Mouse (Mus musculus) lung, postnatal 0 days (tissue): ENCODE measurements at regions not wholly inside any gene's neighbourhood (a gene's known extent, or its start where the extent isn't known, plus 50 kb on each side); places are given as distances from the start of the nearest gene placed in this dataset.

Experiments used
- ATAC-seq: fragments of 200-750 bp; cut with Nextera tagmentation; 2 replicates; pipeline ENCODE4 v1.8.0; 2017; ENCODE audit warnings: moderate library complexity
- DNase-seq: peaks from one replicate; pipeline ENCODE4 v3.0.0-alpha.2; 2016; ENCODE audit warnings: low spot score
- H3K27ac ChIP-seq: fragments of 300-500 bp; sonication (generic); 2 replicates; pipeline ENCODE4 v1.5.1; 2014; ENCODE audit warnings: antibody characterized with exemption, mild to moderate bottlenecking, low read length, mixed read lengths
- H3K27me3 ChIP-seq: fragments of 300-500 bp; sonication (generic); replicated peaks from 2 replicates; pipeline ENCODE4 v1.6.1; 2014; ENCODE audit warnings: low read length, mixed read lengths; ENCODE audit not compliant: insufficient read depth
- H3K36me3 ChIP-seq: fragments of 300-500 bp; sonication (generic); 2 replicates; pipeline ENCODE4 v1.6.1; 2014; ENCODE audit warnings: low read length, mixed read lengths; ENCODE audit not compliant: insufficient read depth
- H3K4me1 ChIP-seq: fragments of 300-500 bp; sonication (generic); 2 replicates; pipeline ENCODE4 v1.6.1; 2014; ENCODE audit warnings: antibody characterized with exemption, low read depth, low read length, mixed read lengths; ENCODE audit not compliant: insufficient read depth
- H3K4me2 ChIP-seq: fragments of 300-500 bp; sonication (generic); replicated peaks from 2 replicates; pipeline ENCODE4 v1.6.1; 2014; ENCODE audit warnings: low read depth, mild to moderate bottlenecking, low read length, moderate library complexity, mixed read lengths
- H3K4me3 ChIP-seq: fragments of 300-500 bp; sonication (generic); 2 replicates; pipeline ENCODE4 v1.5.1; 2014; ENCODE audit warnings: low read depth, low read length
- H3K9ac ChIP-seq: fragments of 300-500 bp; sonication (generic); replicated peaks from 2 replicates; pipeline ENCODE4 v1.6.1; 2014; ENCODE audit warnings: low read depth, mild to moderate bottlenecking
- H3K9me3 ChIP-seq: fragments of 300-500 bp; sonication (generic); 2 replicates; pipeline ENCODE4 v1.6.1; 2016; ENCODE audit warnings: low read length, mixed read lengths
- CTCF ChIP-seq: IDR thresholded peaks from 2 replicates; pipeline ENCODE4 v1.5.1; 2016; ENCODE audit warnings: antibody characterized with exemption, mild to moderate bottlenecking
- EP300 ChIP-seq: IDR thresholded peaks from 2 replicates; pipeline ENCODE4 v1.6.1; 2016; ENCODE audit warnings: antibody characterized with exemption, mild to moderate bottlenecking, control low read depth
- WGBS: fragments of 180-500 bp; shearing (Covaris S2); extraction: QIAGEN DNeasy Blood & Tissue Kit; methylation state at CpG from one replicate; pipeline ENCODE4 v1.1.7; 2014; 5-methylcytosine and 5-hydroxymethylcytosine counted together

DNA sequence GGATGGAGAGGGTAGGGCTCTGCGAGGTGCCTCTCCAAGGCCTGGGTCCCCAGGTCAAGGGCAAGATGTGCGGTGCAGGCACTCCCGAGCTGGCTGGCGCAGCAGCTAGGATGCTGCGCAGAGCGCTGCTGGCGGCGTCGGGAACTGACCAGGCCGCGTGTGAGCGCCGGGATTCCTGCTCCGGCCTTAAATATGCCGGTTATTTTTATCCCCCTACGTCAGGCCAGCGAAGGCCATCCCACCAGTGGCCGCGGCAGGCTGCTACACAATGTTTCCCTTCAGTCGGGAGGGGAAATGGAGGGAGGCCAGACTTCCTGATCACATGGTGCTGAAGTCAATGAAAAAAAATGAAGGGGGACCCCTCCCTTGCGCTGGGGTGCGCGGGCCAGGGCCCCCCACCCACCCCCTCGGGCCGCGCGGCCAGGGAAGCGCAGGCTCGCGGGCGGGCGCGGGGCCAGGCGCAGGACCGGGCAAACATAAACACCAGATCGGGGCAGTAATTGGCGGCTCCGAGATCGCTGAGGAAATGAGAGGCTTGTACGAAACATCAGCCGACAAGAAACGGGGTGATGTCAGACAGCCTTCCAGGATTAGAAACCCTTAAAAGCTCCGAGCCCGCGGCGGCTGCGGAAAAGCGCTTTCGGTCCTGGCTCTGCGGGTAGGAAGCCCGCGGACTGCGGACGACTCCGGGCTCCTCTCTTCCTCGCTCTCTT is 118.9 kb upstream of the Klf4 start:
- peak overlapping the region; percentile 51 for H3K9ac ChIP-seq
- peak; percentile 94 for TF ChIP-seq EP300
- TF ChIP-seq CTCF, result peak; percentile 64
- peak; percentile 96 for ATAC-seq
- WGBS, result 2% methylated on average over 55 of the region's 56 CpGs
- peak overlapping the region; percentile 50 for H3K4me3 ChIP-seq
- DNase-seq, result peak; percentile 97
- H3K4me1 ChIP-seq, result peaks cover 3% of the 10 kb centered on the region; the same call in 1 of the 2 replicates
- no peaks in the 10 kb centered on the region for H3K36me3 ChIP-seq
- peak overlapping the region; percentile 79 for H3K4me2 ChIP-seq
- H3K27me3 ChIP-seq, result no peaks in the 10 kb centered on the region; the same call in 1 of the 2 replicates
- H3K9me3 ChIP-seq, result no peaks in the 10 kb centered on the region
- H3K27ac ChIP-seq, result peak overlapping the region; percentile 85

DNA sequence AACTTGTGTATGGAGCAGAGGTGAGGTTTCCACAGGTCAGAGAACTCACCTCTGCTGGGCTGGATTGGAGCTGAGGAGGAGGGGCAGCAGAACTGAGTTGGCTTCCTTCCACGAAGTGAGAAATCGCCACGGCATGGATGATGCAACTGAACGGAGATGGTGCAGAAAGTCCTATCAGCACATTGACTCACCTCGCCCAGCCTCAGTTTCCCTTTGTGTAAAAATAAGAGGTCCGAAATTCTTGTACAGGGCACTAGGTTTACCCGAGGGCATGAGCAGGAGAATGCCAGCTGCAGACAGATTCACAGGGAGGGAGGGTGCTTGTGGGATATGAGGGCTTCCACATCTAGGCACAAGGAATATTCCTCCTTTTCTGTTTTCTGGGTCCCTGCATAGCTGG is 117.9 kb upstream of the Klf4 start:
- peak overlapping the region; percentile 85 for H3K27ac ChIP-seq

DNA sequence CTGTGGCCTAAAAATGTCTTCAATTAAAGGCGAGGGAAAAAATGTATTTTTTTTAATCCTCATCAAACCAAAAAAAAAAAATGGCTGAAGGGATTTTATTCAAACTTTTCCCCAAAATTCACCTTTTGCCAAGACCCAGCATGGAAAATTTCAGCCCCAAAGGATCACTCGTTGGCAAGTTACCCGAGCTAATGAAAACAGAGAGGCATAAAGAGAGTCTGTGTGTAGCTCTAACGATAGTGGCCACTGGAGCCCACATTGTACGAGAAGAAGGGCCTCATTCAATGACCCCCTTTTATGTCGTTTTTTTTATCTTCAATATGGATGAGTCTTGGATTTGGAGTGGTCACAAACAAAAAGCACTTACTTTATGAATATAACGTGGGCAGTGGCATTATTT is 116.1 kb upstream of the Klf4 start:
- Histone ChIP-seq H3K36me3 (no peaks in the 10 kb centered on the region), H3K27me3 (no peaks in the 10 kb centered on the region; the same call in 1 of the 2 replicates), H3K27ac (no peak overlapping the region), H3K4me1 (peaks cover 3% of the 10 kb centered on the region; the same call in 1 of the 2 replicates), H3K9me3 (no peaks in the 10 kb centered on the region), H3K9ac (no peak overlapping the region), H3K4me2 (no peak overlapping the region), H3K4me3 (no peak overlapping the region)
- ATAC-seq, result no peak
- TF ChIP-seq EP300, result no peak
- no peak for TF ChIP-seq CTCF
- no peak for DNase-seq
- 63% methylated on average over 7 of the region's 7 CpGs for WGBS

More for the DNA sequence above, 117.9 kb upstream of the Klf4 start:
- 32% methylated on average over 7 of the region's 7 CpGs for WGBS
- no peak for ATAC-seq
- H3K4me2 ChIP-seq, result no peak overlapping the region
- DNase-seq, result no peak
- no peak for TF ChIP-seq CTCF
- no peak for TF ChIP-seq EP300
- no peaks in the 10 kb centered on the region; the same call in 1 of the 2 replicates for H3K27me3 ChIP-seq
- peaks cover 3% of the 10 kb centered on the region; the same call in 1 of the 2 replicates for H3K4me1 ChIP-seq
- no peaks in the 10 kb centered on the region for H3K36me3 ChIP-seq
- no peak overlapping the region for H3K9ac ChIP-seq
- no peaks in the 10 kb centered on the region for H3K9me3 ChIP-seq
- no peak overlapping the region for H3K4me3 ChIP-seq

DNA sequence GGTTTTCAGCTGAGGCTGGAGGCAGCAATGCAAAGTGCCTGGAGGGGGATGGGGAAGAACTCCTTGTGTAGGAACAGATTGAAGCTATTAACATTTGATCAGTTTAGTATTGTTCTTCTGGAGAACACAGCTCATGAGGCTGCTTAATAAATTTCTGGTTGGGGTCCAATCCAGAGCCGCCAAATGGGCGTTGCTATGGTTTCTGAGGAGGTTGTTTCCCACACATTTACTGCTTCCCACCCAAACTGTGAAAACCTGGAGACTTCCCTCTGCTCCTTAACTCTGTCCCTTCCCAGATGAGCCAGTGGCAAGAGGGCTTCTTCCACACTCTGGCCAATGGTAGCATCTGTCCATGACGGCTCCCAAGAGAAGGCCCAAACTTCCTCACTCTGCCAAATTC is 113.2 kb upstream of the Klf4 start:
- no peak for TF ChIP-seq EP300
- no peak for TF ChIP-seq CTCF
- H3K27ac ChIP-seq, result no peak overlapping the region
- no peak for ATAC-seq

GRCm38 (mm10) chr4:55644895-55645294 is 112.6 kb upstream of the Klf4 start:
- no peak for DNase-seq
- Histone ChIP-seq H3K4me1 (no peaks in the 10 kb centered on the region), H3K4me2 (no peak overlapping the region), H3K9me3 (no peaks in the 10 kb centered on the region), H3K27ac (no peak overlapping the region), H3K27me3 (no peaks in the 10 kb centered on the region; the same call in 1 of the 2 replicates), H3K9ac (no peak overlapping the region), H3K36me3 (no peaks in the 10 kb centered on the region), H3K4me3 (no peak overlapping the region)
- TF ChIP-seq CTCF (no peak), EP300 (no peak)
- WGBS, result 62% methylated on average over 2 of the region's 2 CpGs
- ATAC-seq, result no peak

More for the DNA sequence above, 113.2 kb upstream of the Klf4 start:
- Histone ChIP-seq H3K27me3 (no peaks in the 10 kb centered on the region; the same call in 1 of the 2 replicates), H3K4me3 (no peak overlapping the region), H3K36me3 (no peaks in the 10 kb centered on the region), H3K9me3 (no peaks in the 10 kb centered on the region), H3K4me2 (no peak overlapping the region), H3K9ac (no peak overlapping the region), H3K4me1 (no peaks in the 10 kb centered on the region)
- no peak for DNase-seq
- 74% methylated on average over 3 of the region's 3 CpGs for WGBS

- Histone ChIP-seq H3K36me3 (no peaks in the 10 kb centered on the region), H3K4me3 (no peak overlapping the region), H3K9ac (no peak overlapping the region), H3K27ac (no peak overlapping the region), H3K9me3 (no peaks in the 10 kb centered on the region), H3K4me2 (no peak overlapping the region), H3K4me1 (no peaks in the 10 kb centered on the region), H3K27me3 (no peaks in the 10 kb centered on the region)
- TF ChIP-seq CTCF (no peak), EP300 (no peak)
- no peak for ATAC-seq
- WGBS, result 85% methylated on average over 7 of the region's 7 CpGs
- no peak for DNase-seq
Measured at GRCm38 (mm10) chr4:55634946-55635511, 102.8 kb upstream of the Klf4 start.
